Mouse (Mus musculus): ENCODE results near the gene Sp2. TPM values are rescaled to one million over a fixed set of nuclear protein-coding genes. Genes with fewer than 3 reads are reported as not detected.
A peak's percentile ranks its signal among the peaks of the same experiment; 100 is the strongest.

Sp2 gene
- polyA plus RNA-seq, 1 experiment from 2014 or later: 18.3 TPM

- H3K4me3 ChIP-seq: no peak overlapping the region
- H3K27me3 ChIP-seq: no peaks in the 10 kb centered on the region
- H3K9me3 ChIP-seq (replicated peaks): no peaks in the 10 kb centered on the region
- peak; percentile 57; the same call in 1 of the 2 replicates for ATAC-seq
- no peak overlapping the region for H3K4me2 ChIP-seq
- H3K27ac ChIP-seq: no peak overlapping the region
- 13% methylated on average over 8 of the region's 8 CpGs for WGBS
- peaks cover 43% of the 10 kb centered on the region for H3K36me3 ChIP-seq (ENCODE audit: poor library complexity, severe bottlenecking)
- no peak overlapping the region for H3K9ac ChIP-seq
- no peaks in the 10 kb centered on the region for H3K4me1 ChIP-seq
These were observed 19.2 kb downstream of the Sp2 start for GRCm38 (mm10) chr11:96963580-96963979.

DNA sequence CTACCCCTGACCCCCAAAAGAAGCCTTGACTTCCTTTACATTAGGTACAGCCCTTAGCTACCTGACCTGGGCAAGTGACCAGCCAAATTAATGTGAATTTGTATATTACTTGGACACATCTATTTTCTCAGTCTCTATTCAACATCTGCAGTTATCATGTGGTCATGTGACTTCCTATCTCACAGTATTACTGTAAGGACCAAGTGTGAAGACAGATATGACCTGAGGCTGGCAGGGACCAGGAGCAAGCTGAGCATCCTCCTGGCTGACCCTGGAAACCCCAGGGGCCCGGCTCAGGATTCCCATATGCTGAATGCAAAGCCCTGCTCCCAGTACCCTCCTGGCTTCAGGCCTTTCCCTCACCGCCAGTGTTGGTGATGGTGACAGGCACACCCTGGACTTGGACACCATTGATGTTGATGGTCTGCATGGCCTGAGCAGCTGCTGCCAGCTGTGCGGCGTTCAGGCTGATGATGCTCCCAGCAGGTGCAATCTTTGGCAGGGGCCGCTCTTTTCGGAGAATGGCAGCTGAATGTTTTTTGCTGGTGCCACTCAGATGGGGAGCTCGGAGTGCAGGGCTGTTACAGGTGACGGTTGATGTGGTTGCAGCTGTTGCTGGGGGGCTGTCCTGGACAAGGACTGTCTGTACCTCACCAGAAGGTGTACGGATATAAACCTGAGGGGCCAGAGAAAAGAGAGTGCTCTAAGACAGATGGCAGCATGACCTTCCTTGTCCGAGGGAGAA is 25.5 kb downstream of the Sp2 start:
- Histone ChIP-seq H3K36me3 (ENCODE audit: poor library complexity, severe bottlenecking) (peaks cover 93% of the 10 kb centered on the region), H3K27ac (no peak overlapping the region), H3K4me1 (no peaks in the 10 kb centered on the region), H3K27me3 (no peaks in the 10 kb centered on the region), H3K9me3 (replicated peaks) (no peaks in the 10 kb centered on the region), H3K4me3 (no peak overlapping the region), H3K9ac (no peak overlapping the region), H3K4me2 (no peak overlapping the region)
- WGBS: 95% methylated on average over 10 of the region's 10 CpGs
- ATAC-seq: no peak

DNA sequence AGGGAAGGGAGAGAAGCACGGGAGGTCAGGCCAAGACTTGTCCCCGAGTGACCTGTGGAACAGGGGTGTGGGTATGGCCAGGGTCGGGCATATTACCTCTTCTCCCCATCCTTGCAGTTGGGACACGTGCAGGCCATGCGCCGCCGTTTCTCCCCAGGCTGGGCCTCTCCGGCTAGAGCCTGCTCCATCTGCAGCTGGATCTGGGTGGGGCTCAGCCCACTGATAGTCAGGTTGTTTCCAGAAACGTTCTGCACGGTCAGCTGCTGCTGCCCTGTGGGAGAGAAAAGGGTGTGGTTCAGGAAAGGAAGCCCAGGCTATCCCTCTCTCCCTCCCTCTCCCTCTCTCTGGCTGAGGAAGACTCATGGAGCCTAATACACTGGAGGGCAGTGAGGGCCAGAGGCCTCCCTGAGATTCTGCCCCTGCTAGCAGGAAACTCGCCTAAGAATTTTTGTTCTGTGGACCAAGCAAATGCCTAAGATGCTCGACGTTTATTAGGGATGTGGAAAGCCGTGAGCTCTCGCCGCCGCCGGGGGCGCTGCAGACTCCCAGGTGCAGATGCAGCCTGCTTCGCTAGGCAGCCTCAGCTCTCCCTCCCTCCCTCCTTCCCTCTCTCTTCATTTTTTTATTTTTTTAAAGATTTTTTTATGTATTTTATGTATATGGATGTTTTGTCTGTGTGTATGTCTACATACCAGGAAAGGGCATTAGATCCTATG is 26.6 kb downstream of the Sp2 start:
- 59% methylated on average over 20 of the region's 20 CpGs for WGBS
- Histone ChIP-seq H3K4me3 (no peak overlapping the region), H3K4me2 (no peak overlapping the region), H3K27ac (no peak overlapping the region), H3K9ac (no peak overlapping the region), H3K9me3 (replicated peaks) (no peaks in the 10 kb centered on the region), H3K27me3 (no peaks in the 10 kb centered on the region), H3K36me3 (ENCODE audit: poor library complexity, severe bottlenecking) (peaks cover 93% of the 10 kb centered on the region), H3K4me1 (no peaks in the 10 kb centered on the region)
- no peak for ATAC-seq

- Histone ChIP-seq H3K4me1 (no peaks in the 10 kb centered on the region), H3K36me3 (ENCODE audit: poor library complexity, severe bottlenecking) (peaks cover 89% of the 10 kb centered on the region), H3K27ac (no peak overlapping the region), H3K27me3 (no peaks in the 10 kb centered on the region), H3K9me3 (replicated peaks) (no peaks in the 10 kb centered on the region), H3K9ac (no peak overlapping the region), H3K4me2 (no peak overlapping the region), H3K4me3 (no peak overlapping the region)
- 96% methylated on average over 4 of the region's 4 CpGs for WGBS
- ATAC-seq: no peak
These were observed 27.7 kb downstream of the Sp2 start for GRCm38 (mm10) chr11:96955094-96955493.

DNA sequence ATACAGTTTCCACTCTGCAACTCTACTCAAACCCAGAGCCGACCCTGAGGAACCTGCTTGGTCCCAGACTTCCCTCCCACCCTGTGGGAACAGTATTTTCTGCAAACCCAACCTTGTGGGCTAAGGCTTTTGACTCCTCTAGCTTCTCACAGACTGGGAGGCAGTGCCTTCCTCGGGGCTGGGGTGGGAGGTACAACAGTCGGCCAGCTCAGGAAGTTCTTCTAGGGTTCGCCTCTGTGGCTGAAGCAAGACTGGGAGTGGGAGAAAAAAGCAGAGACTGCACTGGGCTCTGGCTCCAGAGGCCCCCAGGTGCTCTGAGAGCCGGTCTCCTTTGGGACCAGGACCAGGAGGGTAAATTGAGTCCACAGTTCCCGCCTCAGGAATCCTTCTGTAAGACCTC is 29.9 kb downstream of the Sp2 start:
- no peak for ATAC-seq
- no peaks in the 10 kb centered on the region for H3K9me3 ChIP-seq (replicated peaks)
- H3K4me2 ChIP-seq: no peak overlapping the region
- peaks cover 77% of the 10 kb centered on the region for H3K36me3 ChIP-seq (ENCODE audit: poor library complexity, severe bottlenecking)
- no peaks in the 10 kb centered on the region for H3K4me1 ChIP-seq
- H3K27ac ChIP-seq: no peak overlapping the region
- no peak overlapping the region for H3K4me3 ChIP-seq
- no peaks in the 10 kb centered on the region for H3K27me3 ChIP-seq
- 87% methylated on average over 6 of the region's 6 CpGs for WGBS
- H3K9ac ChIP-seq: no peak overlapping the region

DNA sequence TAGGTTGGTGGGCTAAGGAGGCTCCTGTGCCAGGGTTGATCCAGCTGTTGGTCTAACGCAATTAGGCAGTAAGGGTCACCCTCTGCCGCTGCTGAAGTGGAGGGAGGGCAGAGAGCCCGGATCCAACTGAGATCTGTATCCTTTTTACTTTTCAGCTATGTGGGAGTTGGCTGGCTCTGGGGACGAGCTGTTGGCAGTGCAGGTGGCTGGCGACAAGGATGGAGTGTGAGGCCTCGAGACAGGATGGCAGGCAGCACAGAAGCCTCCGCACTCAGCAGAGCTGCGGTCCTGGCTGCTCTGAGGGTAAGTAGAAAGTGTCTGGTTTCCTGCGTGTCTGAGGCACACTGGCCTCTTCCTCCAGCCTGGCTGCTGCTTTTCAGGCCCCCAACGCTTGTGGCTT is 30.3 kb downstream of the Sp2 start:
- Histone ChIP-seq H3K9me3 (replicated peaks) (no peaks in the 10 kb centered on the region), H3K27me3 (no peaks in the 10 kb centered on the region), H3K27ac (no peak overlapping the region), H3K4me1 (no peaks in the 10 kb centered on the region), H3K4me3 (no peak overlapping the region), H3K9ac (no peak overlapping the region), H3K36me3 (ENCODE audit: poor library complexity, severe bottlenecking) (peaks cover 72% of the 10 kb centered on the region), H3K4me2 (no peak overlapping the region)
- 90% methylated on average over 10 of the region's 10 CpGs for WGBS
- no peak for ATAC-seq

- 96% methylated on average over 3 of the region's 3 CpGs for WGBS
- H3K9ac ChIP-seq: no peak overlapping the region
- no peaks in the 10 kb centered on the region for H3K27me3 ChIP-seq
- no peak for ATAC-seq
- peaks cover 57% of the 10 kb centered on the region for H3K36me3 ChIP-seq (ENCODE audit: poor library complexity, severe bottlenecking)
- no peaks in the 10 kb centered on the region for H3K9me3 ChIP-seq (replicated peaks)
- H3K4me1 ChIP-seq: no peaks in the 10 kb centered on the region
- H3K4me3 ChIP-seq: no peak overlapping the region
- no peak overlapping the region for H3K27ac ChIP-seq
- H3K4me2 ChIP-seq: no peak overlapping the region
These were observed 32.0 kb downstream of the Sp2 start for GRCm38 (mm10) chr11:96950767-96951166.

GRCm38 (mm10) chr11:96947849-96948248 is 34.9 kb downstream of the Sp2 start:
- H3K9me3 ChIP-seq (replicated peaks): no peaks in the 10 kb centered on the region
- 91% methylated on average over 4 of the region's 4 CpGs for WGBS
- peaks cover 28% of the 10 kb centered on the region for H3K36me3 ChIP-seq (ENCODE audit: poor library complexity, severe bottlenecking)
- H3K9ac ChIP-seq: no peak overlapping the region
- peaks cover 2% of the 10 kb centered on the region; the same call in 1 of the 2 replicates for H3K27me3 ChIP-seq
- no peak overlapping the region for H3K4me2 ChIP-seq
- H3K4me1 ChIP-seq: peaks cover 17% of the 10 kb centered on the region
- ATAC-seq: no peak
- no peak overlapping the region for H3K4me3 ChIP-seq
- H3K27ac ChIP-seq: no peak overlapping the region

DNA sequence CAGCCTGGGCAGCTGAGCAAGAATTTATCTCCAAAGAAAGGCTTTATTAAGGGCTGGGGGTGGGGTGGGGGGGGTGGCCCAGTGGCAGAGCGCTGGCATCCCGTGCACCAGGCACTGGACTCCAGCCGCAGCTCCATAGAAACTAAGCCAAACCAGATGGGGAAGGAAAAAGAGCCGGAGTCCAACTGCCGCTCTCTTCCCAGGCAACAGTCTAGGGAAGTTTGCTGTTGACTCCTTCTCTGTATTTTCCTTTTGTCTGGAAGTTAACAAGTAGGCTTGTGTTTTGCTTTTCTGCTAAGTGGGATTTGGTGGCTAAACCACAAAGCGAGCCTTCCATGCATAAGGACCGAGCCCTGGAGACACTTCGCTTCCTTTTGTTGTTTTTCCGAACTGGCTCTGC is 36.3 kb downstream of the Sp2 start:
- Histone ChIP-seq H3K9me3 (replicated peaks) (no peaks in the 10 kb centered on the region), H3K27me3 (peaks cover 7% of the 10 kb centered on the region; the same call in 1 of the 2 replicates), H3K36me3 (ENCODE audit: poor library complexity, severe bottlenecking) (peaks cover 15% of the 10 kb centered on the region), H3K9ac (no peak overlapping the region), H3K27ac (no peak overlapping the region), H3K4me1 (peaks cover 17% of the 10 kb centered on the region), H3K4me3 (no peak overlapping the region), H3K4me2 (no peak overlapping the region)
- WGBS: 72% methylated on average over 9 of the region's 9 CpGs
- ATAC-seq: no peak

GRCm38 (mm10) chr11:96944844-96945580 is 37.7 kb downstream of the Sp2 start:
- Histone ChIP-seq H3K4me1 (peaks cover 17% of the 10 kb centered on the region), H3K27ac (no peak overlapping the region), H3K36me3 (ENCODE audit: poor library complexity, severe bottlenecking) (peaks cover 4% of the 10 kb centered on the region; the same call in 1 of the 2 replicates), H3K4me2 (peak overlapping the region; percentile 95), H3K9me3 (replicated peaks) (no peaks in the 10 kb centered on the region), H3K4me3 (peak overlapping the region; percentile 54), H3K27me3 (peaks cover 7% of the 10 kb centered on the region; the same call in 1 of the 2 replicates), H3K9ac (no peak overlapping the region)
- no peak for ATAC-seq
- 86% methylated on average over 14 of the region's 14 CpGs for WGBS

GRCm38 (mm10) chr11:96943746-96944304 is 38.9 kb downstream of the Sp2 start, which contains the start of gene Pnpo:
Gene Pnpo (minus strand): TSS chr11:96943986.
- peak within 1 kb of the TSS; percentile 95 for H3K4me2 ChIP-seq
- H3K4me1 ChIP-seq: peaks cover 17% of the 10 kb centered on the region
- peak; percentile 99 for ATAC-seq
- H3K9ac ChIP-seq: peak within 1 kb of the TSS; percentile 67
- H3K27ac ChIP-seq: no peak within 1 kb of the TSS
- 1% methylated on average over 29 of the region's 29 CpGs for WGBS
- peaks cover 7% of the 10 kb centered on the region; the same call in 1 of the 2 replicates for H3K27me3 ChIP-seq
- peak within 1 kb of the TSS; percentile 54 for H3K4me3 ChIP-seq
- H3K36me3 ChIP-seq (ENCODE audit: poor library complexity, severe bottlenecking): no peaks in the 10 kb centered on the region
- H3K9me3 ChIP-seq (replicated peaks): no peaks in the 10 kb centered on the region

Measured in forebrain, embryonic 13.5 days (tissue).